Mouse (Mus musculus) c-Kit-negative CD71-positive TER-119-positive erythroid progenitor cells, embryonic 14.5 days (primary cell): ENCODE measurements around the gene Ttc5.
"Not testable (repeated sequence)": the region's sequence is repeated elsewhere in the genome, so short reads cannot be mapped to it uniquely, and the experiment has no call there.

Experiments used
- DNase-seq: peaks from one replicate; pipeline ENCODE4 v3.0.0-alpha.2; 2013; ENCODE audit warnings: low read depth, low spot score

Ttc5 gene

DNA sequence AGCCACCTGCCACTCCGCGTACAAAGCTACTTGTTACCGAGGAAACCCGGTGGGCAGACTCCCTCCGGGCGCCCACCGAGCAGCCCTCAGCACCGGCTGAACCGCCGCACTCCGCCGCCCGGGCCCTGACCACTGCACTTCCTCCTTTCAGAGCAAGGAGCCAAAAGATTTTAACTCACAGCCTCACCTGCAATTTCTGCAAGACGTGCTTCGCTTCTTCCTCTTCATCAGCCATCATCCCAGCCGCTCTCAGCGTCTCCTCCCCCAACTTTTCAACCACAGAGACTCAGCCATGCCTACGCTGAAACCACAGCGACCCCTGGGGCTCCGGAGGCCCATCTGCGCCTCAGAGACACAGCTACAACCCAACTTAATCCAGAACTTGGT is at the start of gene Ttc5:
Gene Ttc5, minus strand, starts transcription at position 269 of the 387 bp plus-strand sequence.
- peak; percentile 79 for DNase-seq

DNA sequence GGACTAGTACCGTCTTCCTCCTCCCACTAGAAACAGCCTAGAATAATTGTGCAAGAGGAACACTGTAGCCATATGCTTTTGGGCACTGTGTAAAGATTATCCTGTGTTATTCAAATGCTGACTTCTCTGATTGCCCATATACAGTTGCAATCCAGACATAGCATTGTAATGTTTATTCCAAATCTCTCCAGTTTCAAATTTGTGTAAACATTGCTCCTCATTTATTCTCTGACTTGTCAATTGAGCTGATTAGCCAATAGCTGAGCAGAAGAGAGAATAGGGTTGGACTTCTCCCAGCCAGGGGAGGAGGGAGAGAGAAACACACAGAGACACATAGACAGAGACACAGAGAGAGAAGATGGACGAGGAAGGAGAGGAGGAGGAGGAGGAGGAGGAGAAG is 49.1 kb upstream of the Ttc5 start:
- no peak for DNase-seq

DNA sequence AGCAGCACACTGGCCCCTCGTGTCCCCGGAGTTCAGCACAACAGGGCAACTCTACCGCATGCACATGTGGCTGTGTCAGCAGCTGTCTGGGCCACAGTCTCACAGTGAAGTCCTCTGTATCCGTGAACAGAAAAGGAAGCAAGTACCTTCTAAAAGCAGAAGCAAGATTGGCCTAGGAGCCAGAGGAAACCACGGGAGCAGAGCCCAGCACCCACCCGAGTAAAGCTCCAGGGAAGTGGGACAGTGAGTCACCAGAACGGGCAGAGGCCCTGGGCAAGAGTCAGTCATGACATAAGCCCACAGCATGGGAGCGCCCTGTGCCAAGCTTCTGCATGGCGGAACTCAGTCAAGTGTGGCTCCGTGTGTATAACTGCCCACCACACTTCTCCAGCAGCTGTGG is 48.6 kb upstream of the Ttc5 start:
- DNase-seq, result no peak

DNA sequence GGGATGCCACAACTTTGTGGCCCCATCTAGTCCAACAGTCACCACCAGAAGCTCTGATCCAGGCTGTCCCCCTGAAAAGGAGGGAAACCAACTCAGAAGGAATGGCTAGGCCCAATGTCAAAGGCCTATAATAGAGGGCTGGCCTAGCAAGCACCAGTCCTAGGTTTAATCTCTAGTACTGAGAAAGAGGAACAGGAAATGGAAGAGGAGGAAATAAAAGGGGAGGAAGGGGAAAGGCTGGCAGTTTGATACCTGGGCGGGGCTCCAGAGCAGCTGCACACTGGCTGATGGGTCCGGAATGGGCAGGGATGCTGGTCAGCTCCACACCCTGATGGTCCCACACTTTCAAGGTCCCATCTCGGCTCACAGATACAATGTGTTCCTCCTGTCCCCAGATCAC is 44.6 kb upstream of the Ttc5 start:
- DNase-seq, result no peak

DNA sequence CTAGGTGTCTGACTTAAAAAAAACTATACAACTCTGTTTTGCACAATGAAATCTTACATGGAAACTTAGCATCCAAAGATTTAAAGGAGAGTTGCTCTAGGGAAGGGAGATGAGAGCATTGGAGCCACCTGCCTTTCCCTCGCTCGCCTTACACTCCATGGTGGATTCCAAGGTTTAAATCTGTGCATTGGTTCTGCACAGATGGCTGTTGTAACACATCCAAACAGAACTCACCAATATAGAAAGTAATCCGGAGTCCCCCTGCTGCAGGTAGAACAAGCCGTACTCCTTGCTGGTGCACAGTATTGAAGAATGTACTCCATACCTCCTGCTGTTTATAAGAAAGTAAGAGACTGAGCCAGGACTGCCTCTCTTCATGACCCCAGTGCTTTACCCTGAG is 41.3 kb upstream of the Ttc5 start:
- no peak for DNase-seq

DNA sequence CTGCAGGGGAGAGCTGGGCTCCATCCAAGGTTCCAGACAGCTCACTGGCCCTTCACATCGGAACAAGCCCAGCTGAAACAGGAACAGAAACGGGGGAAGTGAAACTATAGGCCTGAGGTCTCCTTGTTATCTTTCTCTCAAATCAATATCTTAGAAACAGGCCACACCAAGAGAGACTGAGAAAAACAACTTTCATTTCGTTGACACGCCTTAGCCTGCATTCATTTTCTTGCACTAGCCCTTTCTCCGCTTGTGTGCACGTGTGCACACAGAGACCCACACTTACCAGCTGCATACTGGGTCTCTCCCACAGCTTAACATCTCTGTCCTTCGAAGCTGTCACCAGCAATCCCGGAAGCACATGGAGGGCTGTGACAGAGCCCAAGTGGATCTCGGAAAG is 38.9 kb upstream of the Ttc5 start:
- no peak for DNase-seq

DNA sequence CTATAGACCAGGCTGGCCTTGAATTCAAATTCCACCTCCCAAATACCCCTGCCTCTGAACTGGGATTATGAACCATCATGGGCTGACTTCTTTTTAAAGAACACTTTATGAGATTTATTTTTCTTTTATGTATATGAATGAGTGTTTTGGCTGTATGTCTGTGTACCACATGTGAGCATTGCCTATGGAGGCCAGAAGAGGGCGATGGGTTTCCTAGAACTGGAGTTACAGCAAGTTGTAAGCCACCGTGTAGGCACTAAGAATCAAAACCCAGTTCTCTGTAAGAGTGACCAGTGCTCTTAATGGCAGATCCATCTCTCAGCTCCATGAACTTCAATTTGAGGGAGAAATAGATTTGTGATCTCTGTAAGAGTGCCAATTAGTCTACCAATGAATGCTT is 37.9 kb upstream of the Ttc5 start:
- no peak for DNase-seq

DNA sequence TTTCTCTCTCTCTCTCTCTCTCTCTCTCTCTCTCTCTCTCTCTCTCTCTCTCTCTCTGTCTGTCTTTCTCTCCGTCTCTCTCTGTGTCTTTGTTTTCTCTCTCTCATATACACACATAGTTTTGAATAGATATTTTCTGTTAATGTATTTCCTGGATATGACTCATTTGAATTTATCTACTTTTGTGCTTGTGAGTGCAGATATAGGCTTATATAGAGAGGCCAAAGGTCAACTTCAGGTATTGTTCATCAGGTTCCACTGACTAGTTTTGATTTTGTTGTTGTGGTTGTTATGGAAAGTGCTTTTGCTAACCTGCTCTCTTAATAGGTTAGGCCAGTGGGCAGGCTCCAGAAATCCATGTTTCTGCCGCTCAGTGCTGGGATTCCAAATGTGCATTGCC is 27.7 kb upstream of the Ttc5 start:
- DNase-seq, result no peak

DNA sequence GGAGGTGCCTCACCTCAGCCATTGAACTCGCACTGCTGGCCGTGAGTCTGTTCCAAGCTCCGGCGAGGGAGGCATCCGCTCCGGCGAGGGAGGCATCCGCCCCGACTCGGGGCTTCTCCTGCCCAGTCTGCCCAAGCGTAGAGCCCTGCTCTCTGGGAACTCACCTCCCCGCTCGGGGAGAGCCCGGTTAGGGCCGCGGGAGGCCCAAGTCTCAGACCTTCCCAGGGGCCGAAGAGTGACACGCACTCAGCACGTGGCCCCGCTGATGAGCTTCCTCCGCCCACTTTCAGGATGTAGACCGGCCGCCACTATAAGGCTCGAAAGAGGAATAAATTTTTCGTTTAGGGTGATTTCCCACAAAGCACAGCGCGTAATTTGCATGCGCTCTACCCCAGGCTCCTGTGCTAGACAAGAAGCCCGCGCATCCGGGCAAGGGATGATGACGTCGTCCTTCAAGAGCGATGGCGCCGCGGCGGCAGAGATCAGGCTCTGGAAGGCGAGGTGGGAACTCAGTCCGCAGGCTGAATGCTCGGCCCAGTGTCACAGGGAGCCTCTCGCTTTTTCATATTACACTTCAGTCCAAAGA is 22.3 kb upstream of the Ttc5 start, which contains the start of the genes Ccnb1ip1 and Parp2:
Gene Ccnb1ip1, minus strand, starts transcription at position 246 of the 586 bp plus-strand sequence.
Gene Parp2, plus strand, starts transcription at position 355 of the 586 bp plus-strand sequence.
- DNase-seq, result peak; percentile 93

DNA sequence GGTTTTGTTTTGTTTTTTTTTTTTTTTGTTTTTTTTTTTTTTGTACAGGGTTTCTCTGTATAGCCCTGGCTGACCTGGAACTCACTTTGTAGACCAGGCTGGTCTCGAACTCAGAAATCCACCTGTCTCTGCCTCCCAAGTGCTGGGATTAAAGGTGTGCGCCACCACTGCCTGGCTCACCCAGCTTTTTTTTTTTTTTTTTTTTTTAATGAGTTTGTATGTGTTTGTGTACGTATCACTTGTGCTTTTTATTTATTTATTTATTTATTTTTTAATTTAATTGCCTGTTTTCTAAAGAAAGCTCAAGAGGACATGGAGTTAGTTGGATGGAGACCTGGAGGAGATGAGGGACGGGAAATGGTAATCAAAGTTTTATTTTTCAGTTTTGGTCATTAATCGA is 21.1 kb upstream of the Ttc5 start:
- not testable (repeated sequence) for DNase-seq

DNA sequence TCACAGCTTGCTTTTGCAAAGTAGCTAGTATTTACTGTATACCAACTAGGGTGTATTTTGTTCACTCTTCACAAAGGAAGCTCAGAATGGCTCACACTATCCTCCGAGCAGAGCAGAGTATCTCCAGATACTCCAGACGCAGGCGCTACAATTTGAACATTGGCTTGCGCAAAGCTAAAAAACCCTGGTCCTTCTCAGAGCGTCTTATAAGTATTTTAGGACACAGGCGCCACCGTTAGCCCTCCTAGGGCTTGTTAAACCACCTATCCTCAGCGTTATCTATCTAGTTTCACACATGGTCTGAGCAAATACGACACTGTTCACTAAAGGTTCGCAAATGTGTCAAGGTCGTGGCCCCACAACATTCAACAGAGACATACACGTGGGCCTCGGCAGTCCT is 19.4 kb upstream of the Ttc5 start:
- DNase-seq, result no peak

DNA sequence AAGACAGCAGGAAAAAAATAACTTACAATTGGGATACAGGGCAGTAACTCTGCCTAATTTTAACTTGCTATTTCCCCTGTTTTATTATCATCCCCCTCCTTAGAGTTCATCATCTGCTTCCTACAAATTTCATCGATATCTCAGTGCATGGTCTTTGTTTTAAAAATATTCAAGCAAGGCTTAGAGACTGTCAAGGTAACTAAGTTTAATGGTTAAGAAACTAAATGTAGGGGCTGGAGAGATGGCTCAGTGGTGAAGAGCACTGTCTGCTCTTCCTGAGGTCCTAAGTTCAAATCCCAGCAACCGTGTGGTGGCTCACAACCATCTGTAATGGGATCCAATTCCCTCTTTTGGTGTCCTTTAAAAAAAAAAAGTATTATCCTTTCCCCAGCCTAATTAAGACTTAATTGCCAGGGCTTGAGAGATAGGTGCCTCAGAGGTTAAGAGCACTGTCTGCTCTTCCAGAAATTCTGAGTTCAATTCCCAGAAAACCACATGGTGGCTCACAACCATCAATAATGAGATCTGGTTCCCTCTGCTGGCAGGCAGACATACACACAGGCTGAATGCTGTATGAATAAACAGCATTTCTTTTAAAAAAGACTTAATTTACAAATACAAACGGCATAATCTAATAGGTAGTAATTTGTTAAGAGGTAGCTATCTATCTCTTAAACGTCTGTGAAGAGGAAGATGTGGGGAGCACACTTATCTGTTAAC is 17.7 kb upstream of the Ttc5 start:
- DNase-seq, result peak; percentile 71

DNA sequence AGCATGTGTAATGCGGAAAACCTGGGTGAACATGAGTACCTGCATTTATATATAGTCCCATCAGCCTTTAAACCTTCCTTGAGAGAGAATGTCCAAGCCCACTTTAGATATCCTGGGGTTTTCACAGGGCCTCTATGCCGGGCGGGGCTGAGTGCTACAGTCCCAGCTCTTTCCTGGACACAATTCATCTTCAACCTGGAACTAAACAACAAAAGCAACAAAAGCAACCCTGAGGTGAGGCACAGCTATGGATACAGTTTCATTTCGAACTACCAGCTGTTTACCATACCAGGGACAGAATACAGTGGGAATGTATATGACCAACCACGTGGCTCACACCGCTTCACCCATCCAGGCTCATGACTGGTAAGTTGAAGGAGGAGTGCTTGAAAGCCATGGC is 17.1 kb upstream of the Ttc5 start:
- no peak for DNase-seq

DNA sequence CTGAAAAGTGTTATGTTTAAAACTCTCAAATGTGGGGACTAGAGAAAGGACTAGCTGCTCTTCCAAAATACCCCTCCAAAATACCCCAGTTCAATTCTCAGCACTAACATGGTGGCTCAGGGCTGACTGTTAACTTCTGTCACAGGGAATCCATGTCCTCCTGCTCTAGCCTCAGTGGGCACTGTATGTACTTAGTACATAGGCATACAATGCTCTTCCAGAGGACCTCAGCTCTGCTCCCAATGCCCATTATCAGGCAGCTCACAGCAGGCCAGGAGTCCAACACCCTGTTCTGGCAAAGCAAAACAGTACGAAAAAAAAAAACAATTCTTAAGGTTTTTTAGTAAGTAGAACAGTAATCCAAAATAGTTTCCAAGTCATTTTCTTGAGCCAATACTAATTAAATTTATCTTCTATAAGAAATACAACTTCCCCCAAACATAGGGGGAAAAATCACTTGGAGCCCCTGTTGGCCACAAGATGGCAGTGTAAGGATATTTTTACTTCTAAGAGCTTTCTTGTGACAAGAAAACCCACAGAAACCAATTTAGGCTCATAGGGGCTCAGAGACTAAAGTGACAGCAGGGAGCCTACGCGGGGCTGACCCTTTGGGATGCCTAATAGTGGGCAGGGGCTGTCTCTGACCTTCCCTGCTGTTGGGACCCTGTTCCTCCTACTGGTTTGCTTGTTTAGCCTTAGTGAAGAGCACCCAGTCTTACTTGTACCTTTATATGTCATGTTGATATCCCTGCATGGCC is 14.4 kb upstream of the Ttc5 start:
- no peak for DNase-seq

DNA sequence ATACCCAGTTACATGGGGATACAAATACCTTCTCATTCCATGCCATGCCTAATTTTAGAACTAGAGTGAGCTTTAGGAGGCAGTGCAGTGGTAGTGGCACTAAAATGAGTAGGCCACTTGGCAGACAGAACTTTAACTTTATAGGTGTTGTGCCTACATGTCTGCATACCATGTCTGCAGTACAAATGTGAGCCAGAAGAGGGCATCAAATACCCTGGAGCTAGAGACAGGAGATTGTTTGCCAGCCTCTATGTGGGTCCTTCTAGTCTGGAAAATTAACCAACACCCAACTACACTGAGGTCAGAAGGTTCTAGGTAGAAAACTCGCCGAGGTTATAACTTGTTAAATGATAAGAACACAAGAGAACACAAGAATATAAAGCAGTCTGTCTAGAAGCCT is 13.2 kb upstream of the Ttc5 start:
- no peak for DNase-seq

DNA sequence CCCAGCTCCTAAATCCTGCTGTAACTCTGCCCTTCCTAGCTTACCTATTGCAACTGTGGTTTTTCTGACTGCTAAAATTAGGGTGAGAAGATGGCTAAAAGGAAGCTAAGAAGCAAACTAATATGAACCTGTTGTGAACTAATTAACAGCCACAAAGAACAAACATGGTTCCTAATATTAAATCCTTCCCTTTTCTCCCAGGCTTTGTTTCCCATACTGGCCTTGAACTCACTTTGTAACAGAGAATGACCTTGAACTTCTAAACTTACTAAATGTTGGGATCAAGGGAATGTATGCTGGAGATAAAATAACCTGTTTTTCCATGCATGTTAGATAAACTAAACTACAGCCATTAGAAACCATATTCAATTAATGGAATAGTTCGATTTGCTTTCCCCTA is 11.1 kb upstream of the Ttc5 start:
- DNase-seq, result no peak

DNA sequence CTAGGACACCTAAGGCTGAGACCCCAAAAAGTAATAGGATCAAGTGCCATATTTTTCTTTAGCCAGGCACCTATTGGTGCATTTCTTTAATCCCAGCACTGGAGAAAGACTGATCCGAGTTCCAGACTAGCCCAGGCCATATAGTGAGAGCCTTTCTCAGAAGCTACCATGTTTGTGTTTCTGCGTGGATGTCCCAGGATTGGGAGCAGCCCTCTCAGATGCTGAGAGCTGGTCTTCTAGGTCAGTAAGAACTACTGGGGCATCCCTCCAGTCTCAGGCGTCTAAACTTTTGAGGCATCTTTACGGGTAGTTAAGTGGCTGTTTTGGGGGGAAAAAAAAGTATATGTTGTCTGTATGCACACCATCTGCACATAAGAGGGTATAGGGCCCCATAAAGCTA is 10.6 kb upstream of the Ttc5 start:
- DNase-seq, result no peak

DNA sequence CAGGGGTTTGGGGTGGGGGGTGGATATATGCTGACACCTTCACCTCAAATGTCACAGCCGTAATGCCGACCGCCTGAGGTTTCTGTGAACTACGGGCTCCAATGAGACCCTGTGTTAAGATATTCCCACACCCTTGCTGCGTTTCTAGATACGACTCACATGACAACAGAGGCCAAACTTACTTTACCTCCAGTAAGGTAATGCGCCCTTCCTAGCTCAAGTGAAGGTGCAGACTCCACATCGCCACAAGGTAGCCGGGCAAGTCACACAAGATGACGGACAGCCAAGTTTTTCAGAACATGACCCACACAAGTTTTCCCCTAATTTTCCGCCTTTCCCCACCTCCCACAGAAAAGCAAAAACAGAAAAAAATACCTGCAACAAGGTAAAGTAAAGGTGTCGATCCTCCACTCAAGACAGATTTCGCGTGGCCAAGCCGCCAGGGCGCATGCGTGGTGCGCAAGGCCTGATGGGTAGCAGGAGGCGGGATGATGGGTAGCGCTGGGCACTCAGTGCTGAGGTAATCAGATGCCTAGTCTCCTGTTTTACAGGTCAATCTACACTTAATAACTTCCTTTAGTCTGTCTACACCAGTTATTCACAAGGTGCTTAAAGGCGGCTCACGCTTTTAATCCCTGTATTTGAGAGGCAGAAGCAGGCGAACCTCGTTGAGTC is 10.1 kb upstream of the Ttc5 start:
- no peak for DNase-seq

DNA sequence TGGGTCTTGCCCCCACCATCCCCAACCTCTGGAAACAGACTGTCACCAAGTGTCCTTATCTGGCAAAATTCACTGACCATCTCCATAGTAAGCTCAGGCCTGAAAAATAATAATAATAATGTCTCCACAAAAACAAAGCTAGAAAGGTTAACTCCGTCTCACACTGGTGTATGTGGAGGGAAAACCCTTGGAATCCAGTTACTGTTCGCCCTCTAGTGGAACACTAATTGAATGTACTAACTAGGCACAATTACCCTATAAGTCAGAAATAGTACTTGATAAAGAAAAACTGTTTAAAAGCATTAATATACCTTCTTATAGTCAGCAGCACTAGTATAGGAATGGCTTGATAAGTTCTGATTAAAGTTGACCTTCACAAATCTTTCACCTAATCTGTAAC is 2.8 kb upstream of the Ttc5 start:
- no peak for DNase-seq

DNA sequence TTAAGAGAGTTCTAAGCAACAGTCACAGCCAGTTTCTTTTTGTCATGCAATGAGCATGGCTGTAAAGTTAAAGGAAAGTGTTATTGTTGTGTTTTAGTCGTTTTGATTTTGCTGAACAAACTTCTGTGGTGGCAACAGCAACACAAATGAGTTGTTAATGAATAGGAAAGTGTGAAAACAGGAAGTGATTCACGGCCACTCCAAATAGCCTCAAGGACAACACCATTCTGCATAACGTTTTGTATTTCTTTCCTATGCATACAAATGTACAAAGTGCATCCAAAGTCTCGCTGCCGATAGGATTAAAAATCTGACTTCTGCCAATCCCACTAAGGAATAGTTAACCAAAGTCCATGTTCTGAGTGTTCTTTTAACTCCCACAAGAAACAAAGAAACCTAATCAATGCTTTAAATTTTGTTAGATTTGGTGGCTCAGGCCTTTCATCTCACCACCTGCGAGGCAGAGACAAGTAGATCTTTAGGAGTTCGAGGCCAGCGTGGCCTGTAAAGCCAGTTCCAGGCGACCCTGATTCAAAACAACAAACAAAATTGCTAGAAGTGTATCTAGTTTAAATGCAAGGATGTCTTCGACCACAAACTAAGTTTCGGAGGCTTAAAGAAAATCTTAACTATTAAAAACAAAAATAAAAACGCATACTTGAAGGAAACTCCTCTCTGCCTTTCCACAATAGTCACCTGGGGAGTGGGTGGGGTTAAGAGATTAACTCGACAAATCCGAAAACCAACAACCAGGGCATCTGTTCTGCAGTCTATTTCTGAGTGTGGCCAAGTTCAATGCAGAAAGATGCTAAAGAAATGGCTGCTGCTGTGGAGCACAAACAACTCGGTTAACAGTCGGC is 698 bp downstream of the Ttc5 start:
- DNase-seq, result no peak

DNA sequence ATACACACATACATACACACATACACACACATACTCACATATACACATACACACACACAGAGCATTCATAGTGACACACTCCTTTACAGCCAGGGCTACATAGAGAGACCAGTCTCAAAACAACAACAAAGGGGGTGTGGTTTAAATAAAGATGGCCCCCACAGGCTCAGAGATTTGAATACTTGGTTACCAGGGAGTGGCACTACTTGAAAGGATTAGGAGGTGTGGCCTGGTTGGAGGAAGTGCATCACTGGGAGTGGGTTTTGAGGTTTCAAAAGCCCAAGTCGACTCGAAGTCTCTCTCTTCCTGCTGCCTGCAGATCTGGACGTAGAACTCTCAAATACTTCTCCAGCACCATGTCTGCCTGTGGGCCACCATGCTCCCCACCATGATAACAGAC is 3.2 kb downstream of the Ttc5 start:
- DNase-seq, result no peak
